Mouse (Mus musculus) C2C12 (cell line): ENCODE measurements around the gene Nfix.

ENCODE experiments used
- CTCF ChIP-seq: IDR thresholded peaks from one replicate; pipeline ENCODE4 v1.5.1; 2011; ENCODE audit not compliant: control insufficient read depth, insufficient read depth, insufficient read length
- MAX ChIP-seq: IDR thresholded peaks from one replicate; pipeline ENCODE4 v1.6.1; 2011; ENCODE audit warnings: mild to moderate bottlenecking, control low read depth

DNA sequence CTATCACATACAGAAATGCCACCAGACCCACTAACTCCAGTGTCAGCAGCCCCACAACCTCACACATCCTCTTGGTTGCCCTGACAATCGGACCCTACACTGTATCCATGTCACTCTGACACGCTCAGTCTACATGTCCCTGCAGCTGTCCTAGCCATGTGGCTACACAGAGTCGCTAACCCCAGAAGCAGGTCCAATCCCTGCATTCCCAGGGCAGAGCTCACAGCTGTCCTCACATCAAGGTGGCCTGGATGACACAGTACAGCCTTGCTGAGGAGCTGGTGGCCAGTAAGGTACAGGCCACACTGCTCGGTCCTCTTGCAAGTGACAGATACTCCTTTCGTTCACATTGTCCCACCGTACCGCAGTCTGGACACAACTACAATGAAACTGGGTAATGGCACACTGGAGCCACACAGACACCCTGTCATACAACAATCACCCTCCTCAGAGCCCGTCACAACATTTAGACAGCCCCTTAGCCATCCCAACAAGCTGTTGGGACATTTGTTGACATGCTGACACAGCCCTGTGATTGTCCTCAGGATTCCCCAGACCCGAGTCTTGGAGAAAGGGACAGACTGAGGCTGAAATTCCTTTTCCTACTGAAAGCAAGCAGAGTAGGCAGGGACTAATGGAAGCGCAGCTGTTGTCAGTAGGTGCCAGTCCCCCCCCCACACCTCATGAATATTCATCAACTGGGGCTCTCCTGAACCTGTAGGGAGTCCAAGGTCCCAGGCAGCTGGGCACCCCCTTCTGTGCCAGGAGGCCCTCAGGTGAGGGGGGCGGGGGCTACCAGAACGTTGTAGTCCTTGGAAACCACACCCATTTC lies 9.2 kb upstream of the Nfix start:
- no peak for TF ChIP-seq CTCF
- TF ChIP-seq MAX: no peak
